Mouse (Mus musculus): ENCODE data around the gene Mtmr12. TPM values are rescaled to one million over a fixed set of nuclear protein-coding genes. Genes with fewer than 3 reads are reported as not detected.
"Not testable (repeated sequence)": the region's sequence is repeated elsewhere in the genome, so short reads cannot be mapped to it uniquely, and the experiment has no call there.

The Mtmr12 gene
- 28.8 and 30.0 TPM in 2 replicates for polyA plus RNA-seq (2012; ENCODE audit: insufficient read depth, insufficient read length, missing spikeins)

GRCm38 (mm10) chr15:12204319-12205159, at the start of gene Mtmr12:
TSS of gene Mtmr12 (plus strand) at chr15:12205028.
- TF ChIP-seq CTCF (IDR thresholded peaks at IDR 0.05; ENCODE audit: low read depth, low read length) (no peak), POLR2A (IDR thresholded peaks at IDR 0.05; ENCODE audit: borderline replicate concordance, low read depth, low read length) (no peak)
- peaks cover 38% of the 10 kb centered on the region for H3K4me1 ChIP-seq (ENCODE audit: control insufficient read depth, insufficient read depth, low read length)
- H3K27ac ChIP-seq (ENCODE audit: insufficient read depth, low read depth, low read length): peak within 1 kb of the TSS; percentile 81
- H3K4me3 ChIP-seq (ENCODE audit: insufficient read depth, low read length): peak within 1 kb of the TSS; percentile 90

DNA sequence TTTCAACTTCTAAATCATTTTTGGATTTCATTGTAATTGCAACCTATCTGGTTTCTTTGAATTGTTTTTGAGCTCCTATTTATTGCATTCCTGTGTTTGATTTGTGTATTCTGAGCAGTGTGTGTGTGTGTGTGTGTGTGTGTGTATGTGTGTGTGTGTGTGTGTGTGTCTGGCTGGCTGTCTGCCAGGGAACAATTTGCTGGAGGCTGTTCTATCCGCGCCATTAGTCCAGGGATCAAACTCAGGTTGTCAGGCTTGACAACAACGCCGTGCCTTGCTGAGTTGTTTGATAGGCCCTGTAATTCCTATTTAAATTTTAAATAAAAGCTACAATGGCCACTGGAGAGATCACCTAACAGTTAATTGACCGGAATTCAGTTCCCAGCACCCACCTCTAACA, 26.7 kb upstream of the Mtmr12 start:
- no peak overlapping the region for H3K4me3 ChIP-seq (ENCODE audit: insufficient read depth, low read length)
- H3K4me1 ChIP-seq (ENCODE audit: control insufficient read depth, insufficient read depth, low read length): 0 out of 2 replicates have a peak, but pooled peaks cover 2% of the 10 kb centered on the region
- no peak for TF ChIP-seq POLR2A (IDR thresholded peaks at IDR 0.05; ENCODE audit: borderline replicate concordance, low read depth, low read length)
- no peak for TF ChIP-seq CTCF (IDR thresholded peaks at IDR 0.05; ENCODE audit: low read depth, low read length)
- no peak overlapping the region for H3K27ac ChIP-seq (ENCODE audit: insufficient read depth, low read depth, low read length)

- not testable (repeated sequence) for H3K27ac ChIP-seq (ENCODE audit: insufficient read depth, low read depth, low read length); H3K4me1 ChIP-seq (ENCODE audit: control insufficient read depth, insufficient read depth, low read length); H3K4me3 ChIP-seq (ENCODE audit: insufficient read depth, low read length)
These were observed 23.5 kb upstream of the Mtmr12 start for GRCm38 (mm10) chr15:12181181-12181805.

DNA sequence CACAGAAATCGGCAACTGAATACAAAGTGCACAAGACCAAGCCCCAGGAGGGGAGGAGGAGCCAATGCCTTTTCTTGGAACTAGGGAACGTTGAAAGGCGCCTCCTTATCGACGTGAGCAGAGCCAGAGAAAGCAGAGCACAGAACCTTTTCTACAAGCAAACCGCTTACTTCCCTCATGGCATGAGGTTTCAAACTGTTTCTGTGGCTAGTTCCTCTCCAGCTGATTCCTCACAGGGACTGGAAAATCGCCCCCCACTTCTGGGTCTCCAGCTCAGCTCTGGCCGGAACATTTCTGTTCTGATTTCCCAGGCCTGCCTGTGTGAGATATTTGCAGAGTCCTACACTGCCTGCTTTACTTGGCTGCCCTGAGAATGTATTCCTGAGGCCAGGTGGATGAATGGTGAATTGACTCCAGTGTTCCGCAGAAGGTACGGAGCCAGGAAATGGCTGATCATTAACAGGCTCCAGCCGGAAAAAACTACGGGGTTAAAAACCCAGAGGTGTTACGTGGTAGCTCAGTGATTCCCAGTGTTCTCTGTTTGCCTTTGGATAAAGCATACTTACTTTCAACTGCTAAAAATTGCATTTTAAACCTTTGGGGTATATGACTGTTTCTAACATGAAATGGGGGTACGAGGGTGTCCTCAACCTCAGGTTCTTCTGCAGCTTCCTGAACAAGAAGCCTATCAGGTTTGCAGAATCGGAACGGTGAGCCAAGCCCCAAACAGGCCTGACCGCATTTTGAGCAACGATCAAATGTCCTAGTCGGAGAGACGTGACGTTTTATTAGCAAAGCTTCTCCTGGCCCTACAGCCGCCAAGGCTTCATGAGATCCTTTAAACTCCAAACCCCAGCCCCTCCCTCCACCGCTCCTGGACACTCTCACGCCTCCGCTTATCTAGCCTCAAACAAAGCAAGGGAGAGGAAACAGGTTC, 10.7 kb upstream of the Mtmr12 start:
- no peak overlapping the region for H3K4me3 ChIP-seq (ENCODE audit: insufficient read depth, low read length)
- H3K27ac ChIP-seq (ENCODE audit: insufficient read depth, low read depth, low read length): no peak overlapping the region
- no peaks in the 10 kb centered on the region for H3K4me1 ChIP-seq (ENCODE audit: control insufficient read depth, insufficient read depth, low read length)
- TF ChIP-seq CTCF (IDR thresholded peaks at IDR 0.05; ENCODE audit: low read depth, low read length) (no peak), POLR2A (IDR thresholded peaks at IDR 0.05; ENCODE audit: borderline replicate concordance, low read depth, low read length) (no peak)

DNA sequence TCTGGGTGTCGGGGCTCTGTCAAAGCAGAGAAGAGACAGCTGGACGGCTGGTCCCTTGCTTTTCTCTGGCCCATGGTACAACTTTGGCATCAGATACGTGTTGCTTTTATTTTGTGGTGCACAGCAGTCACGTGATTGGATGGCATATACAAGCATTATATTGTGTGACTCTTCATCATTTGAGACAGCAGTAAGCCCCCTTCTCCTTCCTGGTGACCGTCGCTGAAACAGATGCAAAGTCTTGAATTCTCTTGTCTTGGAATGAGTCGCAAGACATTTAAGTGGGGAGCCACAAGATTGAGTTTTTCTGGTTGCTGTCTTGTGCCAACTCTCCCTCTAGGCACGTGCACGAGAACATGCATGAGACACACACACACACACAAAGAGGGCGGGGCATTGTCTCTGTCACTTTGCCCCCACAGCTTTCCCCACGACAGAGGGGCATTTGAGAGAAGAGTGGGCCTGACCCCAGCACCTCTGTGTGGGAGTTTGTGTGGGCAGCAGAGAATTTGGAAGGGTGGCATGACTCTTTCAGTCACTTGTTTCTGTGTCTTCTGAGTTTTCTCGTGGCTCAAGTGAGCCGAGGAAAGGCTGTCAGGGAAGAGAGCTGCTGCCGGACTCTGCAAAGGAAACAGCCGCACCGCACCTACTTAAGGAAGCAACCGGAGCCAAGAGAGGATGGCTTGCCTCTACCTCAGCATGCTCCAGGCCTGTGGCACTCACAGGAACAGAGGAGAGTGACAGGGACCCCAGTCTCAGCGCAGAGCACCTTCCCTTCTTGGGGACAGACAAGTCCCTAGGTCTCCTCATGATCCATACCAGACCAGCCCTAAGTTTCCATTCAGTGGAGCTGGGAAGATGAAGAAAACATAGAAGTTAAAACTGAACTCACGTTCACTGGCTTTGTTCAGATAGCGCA, 9.8 kb upstream of the Mtmr12 start:
- no peaks in the 10 kb centered on the region for H3K4me1 ChIP-seq (ENCODE audit: control insufficient read depth, insufficient read depth, low read length)
- H3K4me3 ChIP-seq (ENCODE audit: insufficient read depth, low read length): no peak overlapping the region
- H3K27ac ChIP-seq (ENCODE audit: insufficient read depth, low read depth, low read length): no peak overlapping the region
- TF ChIP-seq POLR2A (IDR thresholded peaks at IDR 0.05; ENCODE audit: borderline replicate concordance, low read depth, low read length) (no peak), CTCF (IDR thresholded peaks at IDR 0.05; ENCODE audit: low read depth, low read length) (no peak)

GRCm38 (mm10) chr15:12195966-12196365, 8.9 kb upstream of the Mtmr12 start:
- TF ChIP-seq POLR2A (IDR thresholded peaks at IDR 0.05; ENCODE audit: borderline replicate concordance, low read depth, low read length) (no peak), CTCF (IDR thresholded peaks at IDR 0.05; ENCODE audit: low read depth, low read length) (no peak)
- Histone ChIP-seq H3K4me1 (ENCODE audit: control insufficient read depth, insufficient read depth, low read length) (no peaks in the 10 kb centered on the region), H3K27ac (ENCODE audit: insufficient read depth, low read depth, low read length) (no peak overlapping the region), H3K4me3 (ENCODE audit: insufficient read depth, low read length) (no peak overlapping the region)

GRCm38 (mm10) chr15:12196410-12197191, 8.2 kb upstream of the Mtmr12 start:
- TF ChIP-seq CTCF (IDR thresholded peaks at IDR 0.05; ENCODE audit: low read depth, low read length) (peak; percentile 87), POLR2A (IDR thresholded peaks at IDR 0.05; ENCODE audit: borderline replicate concordance, low read depth, low read length) (no peak)
- Histone ChIP-seq H3K4me1 (ENCODE audit: control insufficient read depth, insufficient read depth, low read length) (no peaks in the 10 kb centered on the region), H3K27ac (ENCODE audit: insufficient read depth, low read depth, low read length) (no peak overlapping the region), H3K4me3 (ENCODE audit: insufficient read depth, low read length) (no peak overlapping the region)

DNA sequence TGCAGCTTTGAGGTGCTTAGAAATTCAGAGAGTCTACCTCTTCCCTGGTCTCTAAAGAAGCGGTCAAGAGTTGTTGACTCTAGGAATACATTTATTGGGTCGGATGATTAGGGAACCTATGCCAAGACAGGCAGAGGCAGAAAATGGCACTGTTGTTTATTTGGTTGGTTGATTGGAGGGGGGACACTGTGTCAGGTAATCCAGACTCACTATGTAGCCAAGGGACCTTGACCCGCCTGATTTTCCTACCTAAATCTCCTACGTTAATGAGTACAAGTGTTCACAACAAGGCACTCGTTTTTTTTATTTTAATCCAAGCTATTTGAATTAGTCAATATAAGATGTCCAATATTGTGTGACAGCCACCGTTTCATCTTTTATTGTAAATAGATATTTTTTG, 7.5 kb upstream of the Mtmr12 start:
- TF ChIP-seq CTCF (IDR thresholded peaks at IDR 0.05; ENCODE audit: low read depth, low read length) (no peak), POLR2A (IDR thresholded peaks at IDR 0.05; ENCODE audit: borderline replicate concordance, low read depth, low read length) (no peak)
- Histone ChIP-seq H3K27ac (ENCODE audit: insufficient read depth, low read depth, low read length) (no peak overlapping the region), H3K4me1 (ENCODE audit: control insufficient read depth, insufficient read depth, low read length) (no peaks in the 10 kb centered on the region), H3K4me3 (ENCODE audit: insufficient read depth, low read length) (no peak overlapping the region)
